Mouse (Mus musculus) liver, embryonic 14.5 days (tissue): ENCODE data around the gene Fermt3.

ENCODE experiments used
- CTCF ChIP-seq: IDR thresholded peaks from 2 replicates; pipeline ENCODE4 v1.5.1; 2016; ENCODE audit warnings: antibody characterized with exemption, low read depth, control low read depth
- EP300 ChIP-seq: IDR thresholded peaks from 2 replicates; pipeline ENCODE4 v1.6.1; 2016; ENCODE audit warnings: antibody characterized with exemption, low read depth

DNA sequence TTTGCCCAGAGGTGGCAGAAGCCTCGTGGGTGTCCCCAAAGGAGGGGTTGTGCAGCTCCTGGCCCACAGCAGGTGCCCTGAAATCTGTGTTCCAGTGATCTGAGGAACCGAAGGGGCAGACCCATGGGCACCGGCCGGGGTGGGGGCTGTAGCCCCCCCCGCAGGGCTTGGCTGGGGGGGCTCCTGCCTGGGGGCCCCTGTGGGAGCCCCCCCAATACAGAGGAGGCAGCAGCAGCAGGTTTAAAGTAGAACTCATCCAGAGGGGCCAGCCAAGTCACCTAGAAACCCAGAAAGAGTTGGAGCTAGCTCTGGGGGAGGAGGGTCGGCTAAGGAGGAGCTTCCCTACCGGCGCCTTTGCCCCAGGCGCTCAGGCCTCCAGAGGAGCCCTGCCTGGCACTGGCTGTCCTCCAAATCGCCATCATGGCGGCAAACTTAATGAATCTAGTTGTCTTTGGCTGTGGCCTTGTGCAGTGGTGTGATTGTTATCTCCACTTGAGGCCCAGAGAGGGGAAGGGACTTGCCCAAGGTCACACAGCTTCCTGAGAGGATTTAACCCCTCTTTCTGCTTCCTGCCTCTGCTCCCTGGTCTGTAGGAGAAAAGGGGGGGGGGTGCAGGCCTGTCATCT lies 48.7 kb downstream of the Fermt3 start:
- no peak for TF ChIP-seq CTCF
- TF ChIP-seq EP300, result no peak
